Mouse (Mus musculus) olfactory bulb, adult 2 months (tissue): ENCODE results near the gene Fkbp10. TPM values are rescaled to one million over a fixed set of nuclear protein-coding genes. Genes with fewer than 3 reads are reported as not detected.

Experiments used
- H3K27ac ChIP-seq: fragments of 200-500 bp; 2 replicates; pipeline ENCODE4 v1.5.1; 2012; ENCODE audit warnings: low read depth, low read length; ENCODE audit not compliant: insufficient read depth
- H3K4me1 ChIP-seq: fragments of 200-500 bp; 2 replicates; pipeline ENCODE4 v1.6.1; 2012; ENCODE audit warnings: low read length; ENCODE audit not compliant: control insufficient read depth, insufficient read depth
- H3K4me3 ChIP-seq: fragments of 200-500 bp; 2 replicates; pipeline ENCODE4 v1.5.1; 2012; ENCODE audit warnings: mild to moderate bottlenecking, low read depth, low read length, moderate library complexity; ENCODE audit not compliant: insufficient read depth
- CTCF ChIP-seq: fragments of 200-500 bp; IDR thresholded peaks from 2 replicates; pipeline ENCODE4 v1.5.1; 2012; ENCODE audit warnings: low read depth, mild to moderate bottlenecking, low read length, moderate library complexity; ENCODE audit not compliant: insufficient read depth
- POLR2A ChIP-seq: fragments of 200-500 bp; IDR thresholded peaks from 2 replicates; pipeline ENCODE4 v1.6.1; 2012; ENCODE audit warnings: mild to moderate bottlenecking, low read depth, low read length, moderate library complexity; ENCODE audit not compliant: insufficient read depth
- WGBS: fragments of 180-500 bp; shearing (Covaris S2); methylation state at CpG from one replicate; pipeline ENCODE4 v1.1.7; 2018; 5-methylcytosine and 5-hydroxymethylcytosine counted together
- polyA plus RNA-seq: library from polyadenylated mRNA; stranded (reverse); fragments of >200 nt; gene quantifications from 2 replicates; pipeline ENCODE4 v1.2.4, GENCODE M21; 2012; ENCODE audit warnings: low replicate concordance; ENCODE audit not compliant: missing spikeins, insufficient read depth, insufficient read length

The Fkbp10 gene
- polyA plus RNA-seq: not detected in 2 replicates

DNA sequence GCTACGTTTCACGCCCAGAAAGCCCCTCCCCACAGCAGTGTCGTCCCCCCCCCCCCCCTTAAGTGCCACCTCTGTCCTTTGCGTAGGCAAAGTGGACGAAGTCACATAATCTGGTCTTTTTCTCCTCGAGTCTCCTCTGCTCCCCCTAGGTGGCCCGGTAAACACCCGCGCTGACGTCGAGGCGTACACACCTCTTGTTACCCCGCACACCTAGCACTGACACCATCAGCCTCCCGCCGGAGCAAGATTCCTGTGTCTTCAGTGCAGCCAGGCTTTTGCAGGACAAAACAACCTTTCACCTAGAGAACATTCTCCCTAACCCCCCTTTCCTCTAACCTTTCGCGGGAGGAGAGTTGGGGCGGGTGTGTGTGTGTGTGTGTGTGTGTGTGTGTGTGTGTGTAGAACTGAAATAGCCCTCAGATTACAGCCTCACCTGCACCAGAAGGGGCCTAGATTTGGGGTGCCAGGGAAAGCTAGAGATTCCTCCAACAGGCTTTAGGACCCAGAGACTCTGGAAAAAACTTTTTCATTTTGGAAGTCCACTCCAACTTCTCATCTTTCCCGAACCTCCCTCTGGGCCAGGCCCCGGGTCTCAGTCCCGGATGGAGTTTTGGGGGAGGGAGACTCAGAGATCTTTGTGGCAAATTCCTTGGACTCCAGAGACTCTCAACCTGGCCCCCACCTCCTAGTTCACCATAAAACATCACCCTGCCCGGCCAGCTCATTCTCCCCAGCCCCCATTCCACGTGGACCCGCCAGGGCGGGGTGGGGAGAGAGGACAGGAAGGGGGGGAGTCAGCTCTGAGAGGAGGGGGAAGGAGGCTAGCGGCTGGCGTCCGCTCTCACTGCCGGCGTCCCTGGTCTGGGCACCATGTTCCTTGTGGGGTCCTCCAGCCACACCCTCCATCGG lies at the start of gene Fkbp10:
Gene Fkbp10 (plus strand): TSS at position 784 of the 909 bp plus-strand sequence.
- H3K4me3 ChIP-seq: peak within 1 kb of the TSS; percentile 75
- no peak within 1 kb of the TSS for H3K27ac ChIP-seq
- H3K4me1 ChIP-seq: peaks cover 38% of the 10 kb centered on the region
- WGBS: 2% methylated on average over 31 of the region's 31 CpGs
- TF ChIP-seq CTCF: no peak
- no peak for TF ChIP-seq POLR2A

DNA sequence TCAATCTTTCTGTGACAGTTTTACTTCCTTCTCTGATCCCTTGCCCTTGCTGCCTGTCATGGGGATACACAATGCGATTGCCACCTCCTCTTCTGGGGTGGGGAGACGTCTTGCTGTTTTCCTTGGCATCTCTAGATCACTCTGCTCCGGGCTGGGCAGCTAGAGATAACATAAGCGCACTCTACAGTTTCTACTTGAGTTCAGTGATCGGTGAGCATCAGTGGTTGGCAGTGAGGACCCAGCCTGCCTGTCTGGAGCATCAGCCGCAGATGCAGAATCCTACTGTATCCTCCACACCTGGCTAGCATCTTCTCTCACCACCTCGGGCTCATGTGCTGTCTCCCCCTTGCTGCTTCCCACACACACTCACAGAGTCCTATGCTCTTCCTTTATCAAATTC lies 46.4 kb upstream of the Fkbp10 start:
- no peak overlapping the region for H3K4me3 ChIP-seq
- peaks cover 14% of the 10 kb centered on the region for H3K4me1 ChIP-seq
- H3K27ac ChIP-seq: no peak overlapping the region
- no peak for TF ChIP-seq CTCF
- TF ChIP-seq POLR2A: no peak
- WGBS: 75% methylated on average over 7 of the region's 7 CpGs

DNA sequence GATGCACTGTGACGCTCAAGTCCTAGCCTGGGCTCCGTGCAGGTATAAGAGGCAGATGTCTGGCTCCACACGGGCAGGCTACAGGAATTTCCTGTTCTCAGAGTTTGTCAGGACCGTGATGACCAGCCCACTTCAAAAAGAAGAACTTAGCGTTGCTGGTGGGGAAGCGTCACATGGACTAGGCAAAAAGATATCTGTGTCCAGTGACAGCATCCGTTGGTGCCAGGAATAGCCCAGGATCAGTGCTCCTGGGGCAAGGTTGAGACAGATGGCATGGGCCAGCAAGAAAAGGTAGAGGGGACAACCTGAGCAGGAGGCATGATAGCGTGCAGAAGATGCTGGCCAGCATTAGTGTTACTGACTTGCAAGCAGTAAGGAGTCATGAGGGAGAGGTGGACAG lies 45.7 kb upstream of the Fkbp10 start:
- TF ChIP-seq CTCF (no peak), POLR2A (no peak)
- Histone ChIP-seq H3K4me3 (no peak overlapping the region), H3K4me1 (peaks cover 14% of the 10 kb centered on the region), H3K27ac (no peak overlapping the region)
- 78% methylated on average over 8 of the region's 8 CpGs for WGBS

DNA sequence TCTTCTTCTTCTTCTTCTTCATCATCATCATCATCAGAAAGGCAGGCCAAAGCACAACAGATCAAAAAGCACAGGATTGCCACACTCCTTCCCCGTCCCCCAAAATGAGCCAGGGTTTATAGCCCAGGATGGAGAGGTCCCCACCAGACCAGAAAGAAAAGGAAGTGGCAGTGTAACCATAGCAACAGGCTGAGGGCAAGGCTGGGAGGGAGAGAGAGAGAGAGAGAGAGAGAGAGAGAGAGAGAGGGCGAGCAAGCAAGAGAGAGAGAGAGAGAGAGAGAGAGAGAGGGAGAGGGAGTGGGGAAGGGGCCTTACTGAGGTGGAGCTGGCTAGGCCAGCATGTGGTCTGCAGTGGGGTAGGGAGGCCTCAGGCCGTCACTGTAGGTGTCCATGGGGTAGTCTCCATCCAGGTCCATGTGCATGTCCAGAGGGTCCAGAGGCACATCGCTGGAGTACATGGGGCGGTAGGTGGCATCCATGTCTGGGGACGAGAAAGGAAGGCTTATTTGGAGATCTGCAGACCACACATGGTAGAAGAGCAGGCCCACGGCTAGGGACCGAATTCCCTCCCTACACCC lies 43.4 kb upstream of the Fkbp10 start:
- Histone ChIP-seq H3K4me1 (peaks cover 10% of the 10 kb centered on the region), H3K4me3 (no peak overlapping the region), H3K27ac (no peak overlapping the region)
- WGBS: 61% methylated on average over 8 of the region's 8 CpGs
- TF ChIP-seq CTCF (no peak), POLR2A (no peak)

DNA sequence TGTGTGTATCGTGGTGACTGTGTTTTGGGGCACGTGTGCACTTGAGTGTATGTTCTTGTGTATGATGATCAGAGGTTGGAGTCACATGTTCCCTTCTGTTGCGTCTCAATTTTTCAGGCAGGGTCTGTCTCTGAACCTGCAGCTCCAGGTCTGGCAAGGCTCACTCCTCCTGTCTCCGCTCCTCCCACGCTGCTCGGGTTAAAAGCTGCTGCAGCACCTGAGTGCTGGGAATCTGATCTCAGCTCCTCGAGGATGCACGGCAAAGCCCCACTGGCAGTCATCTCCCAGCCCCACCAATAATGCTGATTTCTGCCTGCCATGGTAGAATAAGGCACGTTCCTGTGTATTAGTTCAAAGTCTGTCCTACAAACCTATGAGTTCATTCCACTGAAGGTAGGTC lies 40.4 kb upstream of the Fkbp10 start:
- peaks cover 10% of the 10 kb centered on the region for H3K4me1 ChIP-seq
- no peak overlapping the region for H3K4me3 ChIP-seq
- WGBS: 88% methylated on average over 9 of the region's 9 CpGs
- no peak overlapping the region for H3K27ac ChIP-seq
- TF ChIP-seq POLR2A (no peak), CTCF (no peak)

DNA sequence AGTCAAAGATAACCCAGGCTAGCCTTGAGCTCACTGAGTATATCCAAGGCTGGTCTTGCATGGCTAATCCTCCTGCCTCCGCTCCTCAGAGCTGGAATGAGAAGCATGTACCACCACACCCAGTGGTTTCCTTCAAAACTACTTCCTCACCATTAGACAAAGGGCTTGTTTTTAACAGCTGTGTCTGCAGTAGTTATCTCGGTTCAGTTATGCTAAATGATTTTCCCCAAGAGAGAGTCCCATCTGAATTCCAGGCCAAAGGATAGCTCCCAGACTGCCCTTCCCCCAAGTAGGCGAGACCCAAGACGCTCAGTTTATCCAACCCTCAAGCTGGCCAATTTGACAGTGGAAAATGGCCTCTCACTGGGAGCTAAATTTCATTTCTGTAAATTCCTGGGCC lies 39.5 kb upstream of the Fkbp10 start:
- no peak overlapping the region for H3K4me3 ChIP-seq
- no peak for TF ChIP-seq CTCF
- no peak for TF ChIP-seq POLR2A
- H3K27ac ChIP-seq: no peak overlapping the region
- 80% methylated on average over 4 of the region's 4 CpGs for WGBS
- peaks cover 10% of the 10 kb centered on the region for H3K4me1 ChIP-seq

DNA sequence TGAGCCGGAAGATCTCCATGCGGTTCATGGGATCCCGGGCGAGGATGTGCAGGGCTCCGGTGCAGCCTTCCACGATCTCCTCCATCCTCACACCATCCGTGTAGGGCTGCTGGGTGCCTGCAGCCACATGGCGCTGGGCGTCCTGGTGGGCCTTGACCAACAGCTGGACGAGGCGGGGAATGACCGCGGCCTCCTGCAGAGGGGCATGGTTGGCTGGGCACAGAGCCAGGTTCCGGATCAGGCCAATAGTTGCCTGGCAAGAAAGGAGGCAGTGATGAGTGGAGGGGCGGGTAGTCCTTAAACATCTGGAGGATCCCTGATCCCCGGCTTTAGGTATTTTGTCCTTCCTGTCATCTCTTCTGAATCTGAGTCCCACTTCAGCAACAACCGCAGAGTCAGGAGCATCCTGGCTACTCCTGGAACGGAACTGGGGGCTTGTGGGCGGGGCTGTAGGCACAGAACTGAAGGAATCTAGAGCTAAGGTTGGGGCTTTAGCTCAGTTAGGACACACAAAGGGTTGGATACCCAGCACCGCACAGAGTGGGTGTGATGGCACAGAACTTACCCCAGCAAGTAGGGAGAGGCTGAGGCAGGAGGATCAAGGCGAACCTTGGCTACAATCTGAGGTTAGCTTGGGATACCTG lies 38.6 kb upstream of the Fkbp10 start:
- no peak overlapping the region for H3K4me3 ChIP-seq
- H3K4me1 ChIP-seq: peaks cover 14% of the 10 kb centered on the region
- 85% methylated on average over 21 of the region's 21 CpGs for WGBS
- H3K27ac ChIP-seq: no peak overlapping the region
- TF ChIP-seq POLR2A (no peak), CTCF (no peak)

DNA sequence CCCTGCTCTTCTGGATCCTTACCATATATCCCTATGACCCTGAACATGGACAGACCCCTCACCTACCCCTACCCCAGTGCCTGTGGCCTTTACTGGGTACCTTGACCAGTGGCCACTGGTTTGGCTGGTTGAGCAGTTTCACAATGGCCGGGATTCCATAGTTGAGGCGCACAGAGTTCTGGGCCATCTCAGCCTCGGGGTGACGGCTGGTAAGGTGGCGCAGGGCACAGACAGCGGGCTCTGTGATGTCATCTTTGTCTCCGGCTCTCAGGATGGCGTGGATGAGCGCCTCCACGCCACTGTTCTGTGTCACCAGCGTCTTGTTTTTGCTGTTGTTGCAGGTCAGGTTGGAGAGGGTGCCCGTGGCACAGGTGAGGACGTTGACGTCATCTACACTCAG lies 37.5 kb upstream of the Fkbp10 start:
- WGBS: 93% methylated on average over 14 of the region's 14 CpGs
- Histone ChIP-seq H3K4me1 (peaks cover 11% of the 10 kb centered on the region), H3K27ac (no peak overlapping the region), H3K4me3 (no peak overlapping the region)
- TF ChIP-seq CTCF (no peak), POLR2A (no peak)

DNA sequence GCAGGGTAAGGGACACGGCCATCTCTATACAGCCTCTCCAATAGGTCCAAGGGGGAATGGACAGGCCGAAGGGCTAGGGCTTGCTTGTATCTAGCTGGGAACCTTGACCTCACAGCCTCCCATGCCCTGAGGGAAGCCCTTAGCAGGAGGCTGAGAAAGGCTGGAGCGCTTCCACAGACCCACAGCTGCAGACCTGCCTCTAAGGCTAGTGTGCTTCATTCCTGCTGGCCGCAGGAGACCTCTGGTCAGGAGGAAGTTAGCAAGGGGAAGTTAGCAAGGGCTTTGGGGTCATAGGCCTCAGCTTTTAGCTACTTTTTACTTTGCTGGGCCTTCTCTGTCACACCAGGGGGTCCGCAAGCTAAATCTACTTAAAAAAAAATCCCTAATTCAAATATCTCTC lies 37.1 kb upstream of the Fkbp10 start:
- no peak overlapping the region for H3K27ac ChIP-seq
- WGBS: 95% methylated on average over 5 of the region's 5 CpGs
- H3K4me3 ChIP-seq: no peak overlapping the region
- TF ChIP-seq POLR2A (no peak), CTCF (no peak)
- peaks cover 16% of the 10 kb centered on the region for H3K4me1 ChIP-seq
